Mouse (Mus musculus): Measurements from ENCODE around the gene Trim7. TPM values are rescaled to one million over a fixed set of nuclear protein-coding genes. Genes with fewer than 3 reads are reported as not detected.
A peak's percentile ranks its signal among the peaks of the same experiment; 100 is the strongest.

Trim7 gene
- polyA plus RNA-seq, 1 experiment = 1.9 TPM

GRCm38 (mm10) chr11:48852190-48852589 lies 26.2 kb downstream of the Trim7 start:
- Histone ChIP-seq H3K79me3 (ENCODE audit: low read depth) (no peaks in the 10 kb centered on the region), H3K4me3 (ENCODE audit: insufficient read depth, poor library complexity, severe bottlenecking) (no peak overlapping the region), H3ac (ENCODE audit: control insufficient read depth, insufficient read length, low read depth) (no peak overlapping the region), H3K27me3 (ENCODE audit: control insufficient read depth, insufficient read depth, insufficient read length) (no peaks in the 10 kb centered on the region), H3K36me3 (ENCODE audit: control insufficient read depth, insufficient read depth) (no peaks in the 10 kb centered on the region), H3K79me2 (ENCODE audit: control insufficient read depth, insufficient read depth) (no peaks in the 10 kb centered on the region)
- TF ChIP-seq CTCF (IDR thresholded peaks at IDR 0.05; ENCODE audit: control insufficient read depth, insufficient read depth, insufficient read length) = no peak
- no peak for TF ChIP-seq MYOD1 (IDR thresholded peaks at IDR 0.05; ENCODE audit: control insufficient read depth, insufficient read length, low read depth)
- no peak for TF ChIP-seq MAX (IDR thresholded peaks at IDR 0.05)
- no peak for TF ChIP-seq FOSL1 (IDR thresholded peaks at IDR 0.05; ENCODE audit: insufficient read depth, low read length, poor library complexity, severe bottlenecking)
- no peak for TF ChIP-seq CEBPB (IDR thresholded peaks at IDR 0.05; ENCODE audit: low read depth)
- TF ChIP-seq MYOG (IDR thresholded peaks at IDR 0.05; ENCODE audit: control insufficient read depth, extremely low read depth, insufficient read length) = no peak
- TF ChIP-seq USF1 (IDR thresholded peaks at IDR 0.05; ENCODE audit: low read depth) = no peak

GRCm38 (mm10) chr11:48852624-48853473 lies 26.9 kb downstream of the Trim7 start:
- Histone ChIP-seq H3ac (ENCODE audit: control insufficient read depth, insufficient read length, low read depth) (peak overlapping the region; percentile 56), H3K36me3 (ENCODE audit: control insufficient read depth, insufficient read depth) (no peaks in the 10 kb centered on the region), H3K79me3 (ENCODE audit: low read depth) (no peaks in the 10 kb centered on the region), H3K27me3 (ENCODE audit: control insufficient read depth, insufficient read depth, insufficient read length) (no peaks in the 10 kb centered on the region), H3K4me3 (ENCODE audit: insufficient read depth, poor library complexity, severe bottlenecking) (peak overlapping the region; percentile 43), H3K79me2 (ENCODE audit: control insufficient read depth, insufficient read depth) (no peaks in the 10 kb centered on the region)
- TF ChIP-seq MYOD1 (IDR thresholded peaks at IDR 0.05; ENCODE audit: control insufficient read depth, insufficient read length, low read depth) = no peak
- no peak for TF ChIP-seq MAX (IDR thresholded peaks at IDR 0.05)

DNA sequence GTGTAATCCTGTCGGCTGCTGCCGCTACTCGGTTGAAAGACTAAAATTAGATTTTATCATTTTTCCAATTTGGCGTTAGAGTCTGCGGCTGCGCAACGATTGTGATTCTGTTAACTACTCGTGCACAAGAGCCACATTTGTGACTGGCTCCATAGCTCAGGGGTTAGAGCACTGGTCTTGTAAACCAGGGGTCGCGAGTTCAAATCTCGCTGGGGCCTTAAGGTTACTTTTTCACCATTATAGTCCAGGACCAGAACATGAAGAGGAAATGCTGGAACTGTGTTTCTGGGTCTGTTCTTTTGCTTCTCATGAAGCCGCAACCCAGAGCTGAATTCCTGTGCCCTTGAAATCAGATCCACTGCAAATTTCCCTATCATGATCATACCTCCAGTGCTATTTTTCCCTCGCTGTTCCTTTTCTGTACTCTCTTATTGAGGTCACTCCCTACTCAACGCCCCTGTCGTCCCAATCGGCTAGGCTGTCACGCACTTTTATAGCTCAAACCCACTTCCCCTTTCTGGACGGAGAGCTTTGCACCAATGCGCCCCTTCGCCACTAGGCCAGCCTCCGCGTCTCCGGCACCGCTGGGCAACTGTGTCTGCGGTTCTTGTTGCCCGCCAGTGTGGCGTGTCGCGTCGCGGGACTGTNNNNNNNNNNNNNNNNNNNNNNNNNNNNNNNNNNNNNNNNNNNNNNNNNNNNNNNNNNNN lies 27.7 kb downstream of the Trim7 start:
- no peaks in the 10 kb centered on the region for H3K36me3 ChIP-seq (ENCODE audit: control insufficient read depth, insufficient read depth)
- TF ChIP-seq CEBPB (IDR thresholded peaks at IDR 0.05; ENCODE audit: low read depth) (peak; percentile 48), FOSL1 (IDR thresholded peaks at IDR 0.05; ENCODE audit: insufficient read depth, low read length, poor library complexity, severe bottlenecking) (no peak)
- no peaks in the 10 kb centered on the region for H3K79me2 ChIP-seq (ENCODE audit: control insufficient read depth, insufficient read depth)
- no peaks in the 10 kb centered on the region for H3K27me3 ChIP-seq (ENCODE audit: control insufficient read depth, insufficient read depth, insufficient read length)
- peak overlapping the region; percentile 73 for H3ac ChIP-seq (ENCODE audit: control insufficient read depth, insufficient read length, low read depth)
- H3K79me3 ChIP-seq (ENCODE audit: low read depth) = no peaks in the 10 kb centered on the region
- peak overlapping the region; percentile 43 for H3K4me3 ChIP-seq (ENCODE audit: insufficient read depth, poor library complexity, severe bottlenecking)

GRCm38 (mm10) chr11:48859014-48859413 lies 33.1 kb downstream of the Trim7 start:
- TF ChIP-seq CTCF (IDR thresholded peaks at IDR 0.05; ENCODE audit: control insufficient read depth, insufficient read depth, insufficient read length) (peak; percentile 41), USF1 (IDR thresholded peaks at IDR 0.05; ENCODE audit: low read depth) (no peak), MAX (IDR thresholded peaks at IDR 0.05) (no peak), CEBPB (IDR thresholded peaks at IDR 0.05; ENCODE audit: low read depth) (no peak), MYOD1 (IDR thresholded peaks at IDR 0.05; ENCODE audit: control insufficient read depth, insufficient read length, low read depth) (no peak), FOSL1 (IDR thresholded peaks at IDR 0.05; ENCODE audit: insufficient read depth, low read length, poor library complexity, severe bottlenecking) (no peak), MYOG (IDR thresholded peaks at IDR 0.05; ENCODE audit: control insufficient read depth, extremely low read depth, insufficient read length) (no peak)
- Histone ChIP-seq H3K4me3 (ENCODE audit: insufficient read depth, poor library complexity, severe bottlenecking) (no peak overlapping the region), H3K27me3 (ENCODE audit: control insufficient read depth, insufficient read depth, insufficient read length) (no peaks in the 10 kb centered on the region)

DNA sequence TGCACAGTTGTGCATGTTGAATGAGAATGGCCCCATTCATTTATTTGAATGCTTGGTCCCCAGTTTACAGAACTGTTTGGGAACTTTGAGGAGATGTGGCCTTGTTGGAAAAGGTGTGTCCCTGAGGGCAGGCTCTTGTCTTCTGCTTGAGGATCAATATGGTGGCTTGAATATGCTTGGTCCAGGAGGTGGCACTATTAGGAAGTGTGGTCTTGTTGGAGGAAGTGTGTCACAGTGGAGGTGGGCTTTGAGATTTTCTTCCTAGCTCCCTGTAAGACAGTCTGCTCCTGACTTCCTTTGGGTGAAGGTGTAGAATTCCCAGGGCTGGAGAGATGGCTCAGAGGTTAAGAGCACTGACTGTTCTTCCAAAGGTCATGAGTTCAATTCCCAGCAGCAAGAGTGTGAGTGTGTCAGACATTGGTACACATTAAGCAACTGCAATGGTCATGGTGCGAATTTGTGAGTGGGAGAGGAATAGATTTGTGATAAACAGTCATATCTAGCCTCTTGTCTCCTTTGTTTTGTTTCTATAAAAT lies 36.9 kb downstream of the Trim7 start:
- Histone ChIP-seq H3ac (ENCODE audit: control insufficient read depth, insufficient read length, low read depth) (no peak overlapping the region), H3K27me3 (ENCODE audit: control insufficient read depth, insufficient read depth, insufficient read length) (no peaks in the 10 kb centered on the region), H3K36me3 (ENCODE audit: control insufficient read depth, insufficient read depth) (peaks cover 38% of the 10 kb centered on the region), H3K4me3 (ENCODE audit: insufficient read depth, poor library complexity, severe bottlenecking) (no peak overlapping the region), H3K79me3 (ENCODE audit: low read depth) (peaks cover 9% of the 10 kb centered on the region), H3K79me2 (ENCODE audit: control insufficient read depth, insufficient read depth) (peaks cover 22% of the 10 kb centered on the region)
- TF ChIP-seq MYOD1 (IDR thresholded peaks at IDR 0.05; ENCODE audit: control insufficient read depth, insufficient read length, low read depth) = no peak
- TF ChIP-seq MAX (IDR thresholded peaks at IDR 0.05) = no peak
- TF ChIP-seq CTCF (IDR thresholded peaks at IDR 0.05; ENCODE audit: control insufficient read depth, insufficient read depth, insufficient read length) = no peak
- no peak for TF ChIP-seq MYOG (IDR thresholded peaks at IDR 0.05; ENCODE audit: control insufficient read depth, extremely low read depth, insufficient read length)

More at GRCm38 (mm10) chr11:48859014-48859413, 33.1 kb downstream of the Trim7 start:
- Histone ChIP-seq H3K79me3 (ENCODE audit: low read depth) (no peaks in the 10 kb centered on the region), H3K79me2 (ENCODE audit: control insufficient read depth, insufficient read depth) (no peaks in the 10 kb centered on the region), H3K36me3 (ENCODE audit: control insufficient read depth, insufficient read depth) (peaks cover 3% of the 10 kb centered on the region), H3ac (ENCODE audit: control insufficient read depth, insufficient read length, low read depth) (no peak overlapping the region)

Data from C2C12 (cell line).